Mouse (Mus musculus) intestine, embryonic 16.5 days (tissue): ENCODE results near the gene Unc13a. TPM values are rescaled to one million over a fixed set of nuclear protein-coding genes. Genes with fewer than 3 reads are reported as not detected.
A peak's percentile ranks its signal among the peaks of the same experiment; 100 is the strongest.

Experiments used
- ATAC-seq: fragments of 200-750 bp; cut with Nextera tagmentation; 2 replicates; pipeline ENCODE4 v1.8.0; 2017; ENCODE audit warnings: moderate TSS enrichment, moderate library complexity
- H3K27ac ChIP-seq: fragments of 300-500 bp; sonication (generic); 2 replicates; pipeline ENCODE4 v1.5.1; 2014; ENCODE audit warnings: mild to moderate bottlenecking, low read length
- H3K27me3 ChIP-seq: fragments of 300-500 bp; sonication (generic); replicated peaks from 2 replicates; pipeline ENCODE4 v1.6.1; 2014; ENCODE audit warnings: low read length, control low read depth, mixed read lengths; ENCODE audit not compliant: control insufficient read depth, insufficient read depth
- H3K36me3 ChIP-seq: fragments of 300-500 bp; sonication (generic); 2 replicates; pipeline ENCODE4 v1.6.1; 2014; ENCODE audit warnings: low read length, control low read depth; ENCODE audit not compliant: control insufficient read depth, insufficient read depth
- H3K4me1 ChIP-seq: fragments of 300-500 bp; sonication (generic); 2 replicates; pipeline ENCODE4 v1.6.1; 2014; ENCODE audit warnings: low read length, control low read depth, mixed read lengths; ENCODE audit not compliant: control insufficient read depth, insufficient read depth
- H3K4me2 ChIP-seq: fragments of 300-500 bp; sonication (generic); 2 replicates; pipeline ENCODE4 v1.6.1; 2014; ENCODE audit warnings: low read depth, low read length, control low read depth
- H3K4me3 ChIP-seq: fragments of 300-500 bp; sonication (generic); 2 replicates; pipeline ENCODE4 v1.5.1; 2014; ENCODE audit warnings: mild to moderate bottlenecking, low read length
- H3K9ac ChIP-seq: fragments of 300-500 bp; sonication (generic); 2 replicates; pipeline ENCODE4 v1.6.1; 2014; ENCODE audit warnings: low read depth, low read length
- H3K9me3 ChIP-seq: fragments of 300-500 bp; sonication (generic); 2 replicates; pipeline ENCODE4 v1.6.1; 2016; ENCODE audit warnings: low read length, control low read depth; ENCODE audit not compliant: control insufficient read depth
- WGBS: fragments of 180-500 bp; shearing (Covaris S2); extraction: QIAGEN DNeasy Blood & Tissue Kit; methylation state at CpG from one replicate; pipeline ENCODE4 v1.1.7; 2014; 5-methylcytosine and 5-hydroxymethylcytosine counted together
- polyA plus RNA-seq: library from polyadenylated mRNA; unstranded; fragments of >200 nt; fragmentation: Nextera tagmentation; extraction: Ambion mirVana; gene quantifications from 2 replicates; pipeline ENCODE4 v1.2.1, GENCODE M21; 2015

Unc13a gene
- polyA plus RNA-seq, 1 experiment from 2014 or later: 0.98 TPM

- no peak for ATAC-seq
- H3K27me3 ChIP-seq: no peaks in the 10 kb centered on the region
- H3K27ac ChIP-seq: peak overlapping the region; percentile 99
- 24% methylated on average over 5 of the region's 5 CpGs for WGBS
- H3K9me3 ChIP-seq: no peaks in the 10 kb centered on the region
- H3K4me2 ChIP-seq: peak overlapping the region; percentile 96
- peaks cover 24% of the 10 kb centered on the region for H3K4me1 ChIP-seq
- peaks cover 3% of the 10 kb centered on the region; the same call in 1 of the 2 replicates for H3K36me3 ChIP-seq
- H3K4me3 ChIP-seq: peak overlapping the region; percentile 87
- H3K9ac ChIP-seq: peak overlapping the region; percentile 97
Observed at GRCm38 (mm10) chr8:71591017-71591416, 80.5 kb downstream of the Unc13a start.

GRCm38 (mm10) chr8:71588762-71589161 is 82.8 kb downstream of the Unc13a start:
- Histone ChIP-seq H3K27me3 (no peaks in the 10 kb centered on the region), H3K9me3 (no peaks in the 10 kb centered on the region), H3K9ac (no peak overlapping the region), H3K36me3 (peaks cover 6% of the 10 kb centered on the region; the same call in 1 of the 2 replicates), H3K4me3 (no peak overlapping the region), H3K4me2 (no peak overlapping the region), H3K27ac (no peak overlapping the region), H3K4me1 (peaks cover 17% of the 10 kb centered on the region)
- WGBS: 71% methylated on average over 3 of the region's 3 CpGs
- ATAC-seq: no peak

GRCm38 (mm10) chr8:71586891-71587290 is 84.7 kb downstream of the Unc13a start:
- H3K4me1 ChIP-seq: peaks cover 6% of the 10 kb centered on the region
- 80% methylated on average over 2 of the region's 2 CpGs for WGBS
- peaks cover 6% of the 10 kb centered on the region; the same call in 1 of the 2 replicates for H3K36me3 ChIP-seq
- H3K4me3 ChIP-seq: no peak overlapping the region
- no peak overlapping the region for H3K9ac ChIP-seq
- no peak for ATAC-seq
- H3K9me3 ChIP-seq: no peaks in the 10 kb centered on the region
- H3K27ac ChIP-seq: no peak overlapping the region
- H3K4me2 ChIP-seq: no peak overlapping the region
- H3K27me3 ChIP-seq: no peaks in the 10 kb centered on the region

- Histone ChIP-seq H3K4me2 (no peak overlapping the region), H3K27ac (no peak overlapping the region), H3K4me1 (no peaks in the 10 kb centered on the region), H3K9ac (no peak overlapping the region), H3K36me3 (0 out of 2 replicates have a peak, but pooled peaks cover 7% of the 10 kb centered on the region), H3K9me3 (no peaks in the 10 kb centered on the region), H3K4me3 (no peak overlapping the region), H3K27me3 (no peaks in the 10 kb centered on the region; the same call in 1 of the 2 replicates)
- no peak for ATAC-seq
- WGBS: 65% methylated on average over 9 of the region's 9 CpGs
Observed at GRCm38 (mm10) chr8:71580201-71580600, 91.4 kb downstream of the Unc13a start.

- ATAC-seq: no peak
- H3K27ac ChIP-seq: no peak overlapping the region
- WGBS: 90% methylated on average over 14 of the region's 14 CpGs
Observed at GRCm38 (mm10) chr8:71579476-71579875, 92.1 kb downstream of the Unc13a start.

GRCm38 (mm10) chr8:71579009-71579408 is 92.5 kb downstream of the Unc13a start:
- no peak overlapping the region for H3K4me3 ChIP-seq
- H3K27ac ChIP-seq: no peak overlapping the region
- ATAC-seq: no peak
- H3K4me2 ChIP-seq: no peak overlapping the region
- no peaks in the 10 kb centered on the region for H3K9me3 ChIP-seq
- 0 out of 2 replicates have a peak, but pooled peaks cover 5% of the 10 kb centered on the region for H3K36me3 ChIP-seq
- whole genome bisulfite sequencing: 63% methylated on average over 1 of the region's 1 CpGs
- no peak overlapping the region for H3K9ac ChIP-seq
- H3K4me1 ChIP-seq: no peaks in the 10 kb centered on the region
- H3K27me3 ChIP-seq: no peaks in the 10 kb centered on the region; the same call in 1 of the 2 replicates

More at GRCm38 (mm10) chr8:71579476-71579875, 92.1 kb downstream of the Unc13a start:
- no peak overlapping the region for H3K4me2 ChIP-seq
- H3K9me3 ChIP-seq: no peaks in the 10 kb centered on the region
- H3K27me3 ChIP-seq: no peaks in the 10 kb centered on the region; the same call in 1 of the 2 replicates
- no peak overlapping the region for H3K4me3 ChIP-seq
- no peak overlapping the region for H3K9ac ChIP-seq
- no peaks in the 10 kb centered on the region for H3K4me1 ChIP-seq
- 0 out of 2 replicates have a peak, but pooled peaks cover 7% of the 10 kb centered on the region for H3K36me3 ChIP-seq

- Histone ChIP-seq H3K27ac (no peak overlapping the region), H3K9me3 (no peaks in the 10 kb centered on the region), H3K27me3 (no peaks in the 10 kb centered on the region; the same call in 1 of the 2 replicates), H3K36me3 (0 out of 2 replicates have a peak, but pooled peaks cover 3% of the 10 kb centered on the region), H3K4me3 (no peak overlapping the region), H3K9ac (no peak overlapping the region), H3K4me1 (no peaks in the 10 kb centered on the region), H3K4me2 (no peak overlapping the region)
- ATAC-seq: no peak
- 59% methylated on average over 4 of the region's 4 CpGs for WGBS
Observed at GRCm38 (mm10) chr8:71577856-71578387, 93.6 kb downstream of the Unc13a start.

GRCm38 (mm10) chr8:71575020-71575419 is 96.5 kb downstream of the Unc13a start:
- H3K36me3 ChIP-seq: no peaks in the 10 kb centered on the region
- no peak overlapping the region for H3K4me2 ChIP-seq
- H3K4me1 ChIP-seq: peaks cover 5% of the 10 kb centered on the region; the same call in 1 of the 2 replicates
- H3K9me3 ChIP-seq: no peaks in the 10 kb centered on the region
- ATAC-seq: no peak
- no peak overlapping the region for H3K9ac ChIP-seq
- no peaks in the 10 kb centered on the region; the same call in 1 of the 2 replicates for H3K27me3 ChIP-seq
- 71% methylated on average over 1 of the region's 1 CpGs for WGBS
- no peak overlapping the region for H3K4me3 ChIP-seq
- H3K27ac ChIP-seq: no peak overlapping the region

- no peaks in the 10 kb centered on the region for H3K36me3 ChIP-seq
- peaks cover 6% of the 10 kb centered on the region; the same call in 1 of the 2 replicates for H3K4me1 ChIP-seq
- 79% methylated on average over 7 of the region's 7 CpGs for WGBS
- no peak overlapping the region for H3K4me2 ChIP-seq
- no peak overlapping the region for H3K27ac ChIP-seq
- H3K4me3 ChIP-seq: no peak overlapping the region
- H3K9ac ChIP-seq: no peak overlapping the region
- ATAC-seq: no peak
- no peaks in the 10 kb centered on the region for H3K9me3 ChIP-seq
- no peaks in the 10 kb centered on the region; the same call in 1 of the 2 replicates for H3K27me3 ChIP-seq
Observed at GRCm38 (mm10) chr8:71574426-71574825, 97.1 kb downstream of the Unc13a start.
